Mouse (Mus musculus): Measurements from ENCODE around the gene Bcl2l11. TPM values are rescaled to one million over a fixed set of nuclear protein-coding genes. Genes with fewer than 3 reads are reported as not detected.

The Bcl2l11 gene
- total RNA-seq, 1 experiment from 2014 or later, result 23.3 TPM

DNA sequence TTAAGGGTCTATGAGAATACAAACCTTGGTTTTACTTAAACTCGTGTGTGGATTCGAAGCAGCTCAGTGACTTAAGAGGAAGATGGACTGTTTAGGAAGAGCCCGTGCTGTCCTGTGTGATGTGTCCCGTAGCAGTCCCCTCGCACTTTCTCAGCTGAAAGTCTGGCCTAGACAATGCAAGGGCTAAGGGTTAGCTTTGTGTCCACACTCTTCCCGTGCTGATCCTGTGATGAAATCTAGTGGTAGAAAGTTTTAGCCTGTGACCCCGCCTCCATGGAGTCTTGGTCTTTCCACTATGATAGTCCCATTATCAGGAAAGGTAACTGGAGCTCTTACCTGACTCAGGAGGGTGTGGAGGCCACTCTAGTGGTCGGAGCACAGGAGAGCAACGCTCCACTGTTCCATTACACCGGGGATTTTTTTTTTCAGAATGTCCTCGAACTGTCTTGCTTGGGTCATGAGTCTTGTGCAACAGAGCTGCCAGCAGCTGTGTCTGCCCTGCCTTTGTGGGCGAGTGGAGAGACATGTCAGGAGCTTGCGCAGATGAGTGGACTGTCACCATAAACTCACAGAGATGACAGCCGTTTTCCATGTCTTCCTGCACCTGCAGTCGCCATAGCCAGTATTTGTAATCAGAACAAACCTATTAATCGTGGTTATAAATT, 11.1 kb downstream of the Bcl2l11 start:
- ATAC-seq (replicated peaks; ENCODE audit: low read depth, poor library complexity, severe bottlenecking), result peak; percentile 40

DNA sequence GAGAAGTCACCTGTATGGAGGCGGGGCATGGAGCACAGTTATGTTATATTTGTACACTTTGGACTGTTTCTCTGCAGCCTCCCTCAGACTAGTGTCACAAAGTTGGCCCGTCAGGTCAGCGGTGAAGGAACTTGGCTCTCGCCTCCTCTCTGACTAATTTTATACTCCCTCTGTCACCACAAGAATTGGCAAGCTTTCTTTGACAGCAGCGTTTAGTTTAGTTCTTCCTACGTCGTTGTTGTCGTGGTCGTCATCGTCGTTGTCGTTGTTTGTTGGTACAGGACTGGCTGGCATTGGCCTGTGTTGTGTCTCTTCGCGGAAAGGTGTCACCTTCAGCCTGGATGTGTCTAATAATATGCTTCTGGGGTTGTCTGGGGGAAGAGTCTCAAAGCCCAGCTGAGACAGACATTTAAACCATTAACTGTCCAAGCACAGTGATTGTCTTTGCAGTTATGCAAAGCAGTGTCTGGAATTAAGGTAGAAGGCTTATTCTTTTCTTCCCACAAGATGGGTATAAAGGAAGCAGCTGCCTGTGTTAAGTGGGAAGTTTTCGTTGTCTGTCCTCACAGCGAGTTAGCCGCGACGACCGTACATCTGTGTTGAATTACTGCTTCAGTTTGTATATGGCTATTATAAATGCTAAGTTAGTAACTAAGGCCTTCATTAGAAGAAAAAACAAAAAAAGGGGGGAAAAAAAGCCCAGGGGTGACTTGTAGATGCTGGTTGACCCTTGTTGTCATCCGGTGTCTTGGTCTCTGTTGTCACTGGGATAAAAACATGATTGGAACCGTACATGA, 11.8 kb downstream of the Bcl2l11 start:
- no peak for ATAC-seq (replicated peaks; ENCODE audit: low read depth, poor library complexity, severe bottlenecking)

DNA sequence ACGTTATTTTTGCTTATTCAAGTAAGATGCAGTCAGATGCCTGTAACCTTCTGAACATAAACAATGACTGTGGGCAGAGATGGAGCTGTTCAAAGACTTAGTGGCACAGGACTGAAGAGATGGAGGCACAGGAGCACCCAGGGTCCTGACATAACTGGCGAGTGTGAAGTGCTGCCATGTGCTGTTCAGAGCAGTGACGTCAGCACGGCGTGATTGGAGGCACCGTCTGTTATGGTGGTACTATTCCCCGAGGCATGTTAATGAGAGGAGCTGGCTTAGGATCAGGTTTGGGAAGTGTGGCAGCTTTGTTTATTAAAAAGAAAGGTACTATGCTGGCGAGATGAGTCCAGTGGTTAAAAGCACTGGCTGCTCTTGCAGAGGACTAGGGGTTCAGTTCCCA, 13.1 kb downstream of the Bcl2l11 start:
- ATAC-seq (replicated peaks; ENCODE audit: low read depth, poor library complexity, severe bottlenecking), result no peak

DNA sequence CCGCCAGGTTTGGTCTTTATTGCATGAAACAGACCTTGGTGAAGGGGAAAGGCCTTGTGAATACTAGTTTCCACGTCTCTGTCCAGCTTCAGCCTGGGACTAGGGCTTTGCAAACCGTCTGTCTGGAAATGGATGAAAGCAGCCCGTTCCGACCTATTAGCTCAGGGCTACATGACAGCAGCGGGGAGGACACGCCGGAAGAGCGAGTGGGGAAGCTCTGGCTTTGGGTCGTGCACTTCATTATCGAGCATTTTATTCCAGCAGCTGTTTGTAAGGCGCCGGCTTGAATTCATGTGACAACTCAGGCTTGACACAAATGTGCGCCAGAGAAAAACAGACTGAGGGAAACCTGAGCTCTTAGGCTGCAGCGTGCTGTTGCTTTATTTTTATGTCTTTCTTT, 13.9 kb downstream of the Bcl2l11 start:
- no peak for ATAC-seq (replicated peaks; ENCODE audit: low read depth, poor library complexity, severe bottlenecking)

DNA sequence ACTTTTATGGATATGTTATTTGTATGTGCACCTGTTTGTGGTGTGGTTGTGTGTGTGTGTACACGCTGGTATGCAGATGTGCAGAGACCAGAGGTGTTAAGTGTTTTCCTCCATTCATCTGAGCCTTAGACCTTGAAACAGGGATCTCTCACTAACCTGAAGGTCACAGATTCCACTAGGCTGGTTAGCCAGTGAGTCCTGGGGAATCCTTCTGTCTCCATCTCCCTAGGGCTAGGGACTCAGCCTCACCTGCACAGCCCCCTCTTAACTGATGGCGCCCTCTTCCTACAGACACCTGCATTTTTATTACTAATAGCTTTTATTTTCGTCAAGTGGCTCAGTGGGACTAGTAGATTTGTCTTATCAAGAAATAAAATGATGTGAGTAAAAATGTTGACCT, 14.3 kb downstream of the Bcl2l11 start:
- ATAC-seq (replicated peaks; ENCODE audit: low read depth, poor library complexity, severe bottlenecking), result no peak

DNA sequence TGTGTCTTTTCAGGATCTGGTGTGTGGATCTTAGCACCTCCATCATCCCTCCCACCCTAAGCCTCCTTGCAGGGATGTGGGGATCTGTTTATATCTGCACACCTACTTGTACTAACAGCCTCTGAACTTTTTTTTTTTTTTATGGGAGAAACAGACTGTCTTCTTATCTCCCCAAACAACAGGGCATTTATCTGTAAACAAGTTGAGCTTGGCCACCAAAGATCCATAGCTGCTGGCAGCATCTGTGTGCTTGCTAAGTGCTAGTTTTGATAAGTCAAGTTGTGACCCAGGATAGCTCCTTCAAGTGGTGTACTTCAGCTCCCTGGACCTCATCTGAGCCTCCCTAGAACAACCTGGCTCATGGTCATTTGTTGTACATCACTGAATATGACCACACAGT, 18.2 kb downstream of the Bcl2l11 start:
- ATAC-seq (replicated peaks; ENCODE audit: low read depth, poor library complexity, severe bottlenecking), result peak; percentile 48; the same call in 1 of the 2 replicates

DNA sequence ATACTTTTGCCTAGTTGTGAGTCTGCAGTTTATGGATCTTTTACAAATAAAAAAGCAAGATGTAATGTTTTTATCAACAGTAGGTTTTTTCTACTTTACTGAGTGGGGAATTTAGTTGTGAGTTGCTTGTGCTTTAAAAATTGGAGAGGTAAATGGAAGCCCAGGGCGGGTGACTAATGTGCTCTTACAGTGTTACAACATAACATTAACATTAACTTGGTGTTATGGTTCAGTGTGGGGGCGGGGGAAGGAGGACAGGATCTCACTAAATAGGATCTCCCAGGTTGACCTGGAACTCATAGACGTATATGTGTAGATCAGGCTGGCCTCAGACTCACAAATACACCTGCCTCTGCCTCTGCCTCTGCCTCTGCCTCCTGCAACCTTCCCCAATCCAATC, 19.6 kb downstream of the Bcl2l11 start:
- ATAC-seq (replicated peaks; ENCODE audit: low read depth, poor library complexity, severe bottlenecking), result no peak

DNA sequence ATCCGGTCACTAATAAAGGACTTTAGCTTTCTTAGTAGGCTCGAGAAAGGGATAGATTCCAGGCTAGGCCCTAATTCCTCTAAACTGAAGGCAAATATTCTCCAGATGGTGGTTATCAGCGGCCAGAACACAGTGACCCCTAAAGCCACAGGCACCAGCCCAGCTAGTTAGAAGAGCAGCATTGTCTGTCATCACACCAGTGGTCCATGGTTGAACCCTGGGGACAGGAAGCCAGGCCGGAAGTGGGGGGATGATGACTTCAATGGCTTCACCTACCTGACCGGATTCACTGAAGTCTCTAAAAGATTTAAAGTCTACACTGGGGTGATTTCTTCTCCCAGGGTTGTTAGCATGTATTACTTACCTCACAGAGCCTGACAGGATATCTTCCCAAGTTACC, 23.8 kb downstream of the Bcl2l11 start:
- no peak for ATAC-seq (replicated peaks; ENCODE audit: low read depth, poor library complexity, severe bottlenecking)

DNA sequence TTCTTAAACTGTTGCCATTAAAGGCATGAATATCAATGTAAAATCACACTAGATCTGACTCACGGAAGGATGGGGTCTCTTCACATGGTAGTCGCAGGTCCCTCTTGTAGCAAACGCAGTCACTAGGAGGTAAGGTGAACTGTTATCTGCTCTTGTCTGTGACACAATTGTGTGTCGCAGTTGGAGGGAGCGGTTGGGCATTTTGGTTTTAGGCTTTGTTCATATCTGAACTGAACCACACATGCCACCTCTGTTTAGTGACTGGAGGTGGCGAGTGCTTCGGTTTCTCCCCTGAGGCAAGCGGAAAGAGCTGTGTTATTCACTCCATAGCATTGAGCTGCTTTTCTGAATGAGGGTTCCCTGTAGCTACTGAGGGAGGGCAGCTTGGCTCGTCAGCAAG, 26.4 kb downstream of the Bcl2l11 start:
- ATAC-seq (replicated peaks; ENCODE audit: low read depth, poor library complexity, severe bottlenecking), result no peak

DNA sequence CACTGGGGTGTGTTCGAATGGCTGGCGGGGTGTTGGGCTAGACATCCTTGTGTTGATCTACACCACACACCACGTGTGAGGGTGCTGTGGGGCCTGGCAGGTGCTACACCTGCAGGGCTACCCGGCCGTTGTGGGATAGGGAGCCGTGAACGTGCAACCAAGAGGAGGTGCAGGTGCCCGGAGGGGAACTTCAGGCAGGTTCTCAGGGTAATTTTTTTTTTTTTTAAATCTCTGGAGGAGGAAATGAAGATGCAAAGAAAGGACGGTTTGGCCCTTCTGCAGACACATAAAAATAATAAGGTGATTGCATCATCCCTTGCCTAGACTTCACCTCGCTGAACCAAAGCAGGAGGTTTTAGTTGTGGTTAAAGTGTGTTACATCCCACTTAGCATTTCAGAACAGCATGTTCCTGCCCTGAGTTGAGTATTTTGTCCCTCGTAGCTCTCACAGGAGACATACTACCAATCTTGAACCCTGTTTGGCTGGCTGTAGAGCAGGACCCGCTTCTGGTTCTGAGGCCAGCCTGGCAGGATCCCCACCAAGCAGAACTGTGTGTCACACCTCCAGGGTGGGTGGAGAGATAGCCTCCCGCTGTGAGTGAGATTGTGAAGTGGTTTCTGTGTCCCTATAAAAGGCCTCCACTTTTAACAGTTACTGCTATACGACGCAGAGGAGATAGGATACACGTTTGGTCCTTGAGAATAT, 27.2 kb downstream of the Bcl2l11 start:
- peak; percentile 17; the same call in 1 of the 2 replicates for ATAC-seq (replicated peaks; ENCODE audit: low read depth, poor library complexity, severe bottlenecking)

DNA sequence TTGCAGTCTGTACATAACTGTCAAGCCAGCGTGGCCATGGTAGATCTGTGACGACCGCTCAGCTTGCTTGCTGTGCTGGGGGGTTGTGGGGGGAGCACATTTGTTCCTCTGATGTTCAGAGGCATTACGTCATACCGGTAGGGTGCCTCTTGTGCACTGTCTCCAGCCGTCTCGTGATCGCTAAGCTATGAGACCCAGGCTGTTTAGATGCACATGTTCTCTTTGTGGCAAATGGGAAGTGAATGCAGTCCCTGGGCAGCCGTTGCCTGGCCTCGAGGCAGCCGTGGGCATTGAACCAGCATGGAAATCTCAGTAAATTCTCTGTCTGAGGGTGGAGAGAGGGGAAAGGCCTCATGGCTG, 27.7 kb downstream of the Bcl2l11 start:
- ATAC-seq (replicated peaks; ENCODE audit: low read depth, poor library complexity, severe bottlenecking), result peak; percentile 6; the same call in 1 of the 2 replicates

DNA sequence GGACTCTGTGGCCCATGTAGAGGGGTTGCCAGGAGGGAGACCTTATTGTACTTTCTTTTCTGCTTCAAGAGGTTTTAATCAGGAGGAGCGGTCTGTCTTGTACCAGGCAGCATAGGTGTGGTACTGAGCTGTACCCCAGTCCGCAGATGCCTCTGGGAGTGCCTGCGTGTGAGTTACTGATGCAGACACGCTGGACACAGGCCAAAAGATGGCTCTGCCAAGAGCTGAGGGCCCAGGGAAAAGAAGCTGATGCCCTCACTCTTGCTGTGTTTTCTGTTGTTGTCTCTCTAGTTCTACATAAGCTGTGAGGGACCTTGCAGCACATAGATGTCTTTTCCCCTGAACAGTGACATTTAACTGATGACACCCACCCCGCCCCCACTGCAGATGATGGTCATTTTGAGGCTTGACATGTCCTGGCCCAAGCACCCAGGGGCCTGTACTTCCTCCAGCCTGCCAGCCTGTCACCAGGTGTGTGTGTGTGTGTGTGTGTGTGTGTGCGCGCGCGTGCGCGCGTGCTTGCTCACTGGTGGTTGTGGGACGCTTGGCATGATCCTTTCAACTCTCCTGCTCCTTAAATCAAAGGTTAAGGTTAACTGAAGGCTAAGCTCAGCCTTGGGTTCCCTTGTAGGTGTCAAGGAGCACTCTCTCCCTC, 29.7 kb downstream of the Bcl2l11 start:
- ATAC-seq (replicated peaks; ENCODE audit: low read depth, poor library complexity, severe bottlenecking), result no peak

DNA sequence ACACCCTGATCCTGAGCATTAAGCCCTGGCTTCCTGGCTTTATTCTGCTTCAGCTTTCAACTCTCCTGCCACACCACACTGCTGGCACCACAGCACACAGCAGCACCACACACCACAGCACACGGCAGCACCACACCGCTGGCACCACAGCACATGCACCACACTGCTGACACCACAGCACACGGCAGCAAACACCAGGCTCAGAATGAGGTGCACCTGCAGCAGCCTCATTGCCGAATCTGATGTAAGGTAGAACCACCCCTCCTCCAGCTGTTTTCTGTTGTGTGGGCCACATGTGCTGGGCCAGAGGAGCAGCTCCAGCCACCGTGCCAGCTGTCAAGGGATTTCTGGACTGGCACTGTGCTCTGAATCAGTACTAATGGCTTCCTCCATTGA, 30.2 kb downstream of the Bcl2l11 start:
- ATAC-seq (replicated peaks; ENCODE audit: low read depth, poor library complexity, severe bottlenecking), result no peak

DNA sequence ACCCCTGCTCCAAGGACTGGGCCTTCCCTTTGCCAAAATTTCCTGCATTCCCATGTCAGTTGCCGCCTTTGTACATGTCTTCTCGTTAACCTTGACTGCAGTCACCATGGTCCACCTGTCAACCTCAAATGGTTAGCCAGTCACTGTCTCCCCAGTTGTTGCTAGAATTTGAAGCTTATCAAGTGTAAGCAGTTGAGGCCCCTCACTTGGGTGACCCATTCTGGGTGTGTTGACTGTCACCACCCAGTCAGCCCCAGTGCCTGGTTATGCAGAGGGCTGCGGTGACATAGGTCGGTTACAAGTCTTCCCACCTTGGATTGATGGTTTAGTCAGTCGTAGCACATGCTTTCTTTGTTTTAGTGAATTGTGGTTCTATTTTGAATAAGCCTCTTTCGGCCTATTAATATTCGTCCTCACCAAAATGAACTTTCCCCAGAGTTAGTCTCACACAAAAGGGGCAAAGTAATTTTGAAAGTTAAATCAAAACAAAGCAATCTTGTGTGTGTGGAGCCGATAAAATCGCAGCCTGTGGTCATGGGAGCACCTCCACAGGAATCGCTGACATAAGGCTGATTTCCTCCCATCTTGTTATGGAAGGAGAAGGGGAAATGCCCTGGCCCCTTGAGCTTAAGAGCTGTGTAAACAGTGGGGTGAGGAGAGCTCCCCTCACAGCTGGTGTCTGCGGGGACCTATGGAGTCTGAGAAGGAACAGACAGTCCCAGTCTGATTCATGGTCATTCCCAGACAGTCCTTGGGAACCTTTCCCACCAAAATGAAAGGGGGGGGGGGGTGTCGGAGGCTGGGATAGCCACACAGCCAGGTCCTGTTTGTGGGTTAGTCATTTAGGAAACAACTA, 30.9 kb downstream of the Bcl2l11 start:
- ATAC-seq (replicated peaks; ENCODE audit: low read depth, poor library complexity, severe bottlenecking), result no peak

DNA sequence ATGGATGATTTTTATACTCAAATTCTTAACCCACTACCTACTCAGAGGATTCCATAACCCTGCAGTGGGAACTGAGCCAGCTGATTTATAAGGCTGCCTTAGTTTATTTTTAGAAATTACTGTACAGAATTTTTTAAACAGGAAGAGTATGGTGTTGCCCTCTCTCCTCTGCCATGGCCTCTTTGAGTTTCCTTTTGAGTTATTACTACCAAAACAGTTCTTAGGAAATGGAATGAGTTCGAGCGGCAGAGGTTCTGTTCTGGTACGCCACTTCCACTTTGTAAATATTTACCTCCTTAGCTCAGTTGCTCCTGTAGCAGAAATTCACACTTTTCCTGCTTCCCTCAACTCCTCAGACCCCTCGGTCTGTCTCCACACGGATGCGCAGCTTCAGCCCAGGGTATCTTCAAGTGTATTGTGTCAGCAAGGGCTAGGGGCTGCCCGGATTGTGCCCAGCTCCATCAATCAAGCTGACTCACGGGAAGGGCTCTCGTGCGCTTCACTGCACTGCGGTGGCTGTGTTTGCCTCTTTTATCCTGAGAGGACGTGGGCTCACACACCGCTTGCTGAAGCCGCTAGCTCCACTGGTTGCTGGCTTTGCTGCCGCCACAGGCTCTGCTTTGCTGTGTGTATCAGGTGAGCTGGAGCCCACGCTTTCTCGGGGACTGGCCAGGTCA, 33.0 kb downstream of the Bcl2l11 start:
- peak; percentile 37; the same call in 1 of the 2 replicates for ATAC-seq (replicated peaks; ENCODE audit: low read depth, poor library complexity, severe bottlenecking)

DNA sequence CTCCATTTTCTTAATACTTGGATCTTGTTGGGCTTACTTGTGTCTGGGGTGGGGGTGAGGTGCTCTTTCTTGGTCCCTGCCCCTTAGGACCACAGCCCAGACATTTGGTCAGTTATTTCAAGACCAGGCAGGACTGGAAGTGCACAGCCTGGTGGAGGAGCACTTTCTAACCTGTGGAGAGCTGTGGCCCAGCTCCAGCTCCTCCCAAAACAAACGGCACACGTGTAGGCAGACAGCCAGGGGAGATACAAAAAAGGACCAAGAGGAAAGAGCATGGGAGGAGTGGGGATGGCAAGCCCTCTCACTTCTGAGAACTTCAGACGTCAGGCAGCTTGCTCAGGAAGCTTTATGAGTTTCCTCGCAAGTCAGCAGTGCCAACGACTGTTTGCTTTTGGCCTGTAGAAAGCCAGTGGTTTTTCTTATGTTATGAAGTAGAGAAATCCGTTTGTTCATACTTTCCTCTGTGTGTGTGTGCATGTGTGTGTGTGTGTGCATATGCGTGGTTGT, 33.8 kb downstream of the Bcl2l11 start:
- ATAC-seq (replicated peaks; ENCODE audit: low read depth, poor library complexity, severe bottlenecking), result no peak

DNA sequence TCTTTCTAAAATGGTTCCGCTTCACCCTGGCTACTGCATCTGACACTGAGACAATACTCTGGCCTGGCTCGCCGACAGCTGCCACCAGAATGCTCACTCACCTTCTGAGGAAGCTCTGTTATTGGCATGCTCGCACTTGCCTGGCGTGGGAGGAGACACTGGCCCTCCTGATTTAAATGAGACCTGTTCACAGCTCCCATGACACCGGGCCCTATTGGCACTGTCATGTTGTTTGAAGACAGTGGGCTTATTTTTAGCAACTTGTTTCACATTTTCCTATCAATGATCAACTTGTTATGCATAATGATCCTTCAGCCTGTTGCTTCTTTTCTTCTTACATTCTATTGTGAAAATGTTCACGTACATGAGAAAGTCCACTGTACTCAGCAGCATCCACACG, 37.3 kb downstream of the Bcl2l11 start:
- ATAC-seq (replicated peaks; ENCODE audit: low read depth, poor library complexity, severe bottlenecking), result no peak

DNA sequence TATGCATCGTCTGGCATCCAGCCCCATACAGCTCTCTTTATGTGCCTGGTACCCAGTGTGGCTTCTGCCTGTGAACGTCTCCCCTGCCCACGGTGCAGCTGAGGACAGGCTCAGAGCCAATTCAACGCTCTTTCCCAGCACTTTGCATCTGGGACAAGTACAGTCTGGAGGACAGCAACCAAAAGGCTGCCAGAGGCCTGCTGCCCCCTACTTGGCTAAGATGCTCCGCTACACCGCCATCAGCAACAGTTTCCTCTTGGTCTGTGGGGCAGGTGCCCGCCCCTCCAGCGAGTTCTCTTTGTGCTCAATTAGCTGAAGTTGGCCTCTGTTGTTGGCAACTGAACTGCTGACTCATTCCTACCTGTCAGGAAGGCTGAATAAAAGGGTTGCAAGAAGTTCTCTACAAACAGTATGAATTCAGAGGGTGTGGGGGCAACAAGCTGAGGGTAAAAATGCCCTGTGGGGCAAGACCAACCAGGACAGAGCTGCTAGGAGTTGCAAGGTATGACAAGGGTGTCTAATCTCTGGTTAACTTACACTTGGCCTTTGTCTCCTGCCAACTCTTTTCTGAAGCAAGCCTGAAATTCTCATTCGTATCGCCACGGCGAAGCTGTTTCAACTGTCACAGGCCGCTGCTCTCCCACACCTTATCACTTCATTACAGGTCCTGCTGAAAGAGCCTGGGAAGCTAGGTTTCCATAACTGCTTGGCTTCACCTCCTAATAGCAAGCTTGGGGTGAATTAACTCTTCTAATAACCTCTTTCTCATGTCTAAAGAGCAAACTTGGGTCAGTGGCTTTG, 41.0 kb downstream of the Bcl2l11 start:
- peak; percentile 81 for ATAC-seq (replicated peaks; ENCODE audit: low read depth, poor library complexity, severe bottlenecking)
